Comparison of ENCODE assay signal across 29 mouse cellular contexts in genomic region chr11:88264889-88265288, GRCm38 (mm10). TPM values are rescaled to one million over a fixed set of nuclear protein-coding genes. Genes with fewer than 3 reads are reported as not detected.
A peak's percentile ranks its signal among the peaks of the same experiment; 100 is the strongest.
DNase-seq lines count a peak whose midpoint lies in the region; ATAC-seq lines count a peak whose summit lies in the region.
"Had no signal": no experiment of that assay in that cellular context is flagged by ENCODE, and none has a peak within 500 bp of the region (broad histone marks: within the 10 kb centered on the region; RNA-seq: fewer than 3 reads in every experiment).

No protein-coding gene starts in this region.

- H3K9me3 ChIP-seq in hindbrain, embryonic 10.5 days: peaks cover 2% of the 10 kb centered on the region
- H3K9me3 ChIP-seq in hindbrain, embryonic 16.5 days (ENCODE audit: control insufficient read depth, low read length): no peaks in the 10 kb centered on the region
- no peaks in the 10 kb centered on the region; the same call in 1 of the 2 replicates for H3K9me3 ChIP-seq in kidney, embryonic 15.5 days (replicated peaks)
- peaks cover 2% of the 10 kb centered on the region; the same call in 1 of the 2 replicates for H3K9me3 ChIP-seq in midbrain, embryonic 11.5 days (ENCODE audit: control insufficient read depth, low read length)
- no peaks in the 10 kb centered on the region for H3K9me3 ChIP-seq in midbrain, embryonic 16.5 days (replicated peaks; ENCODE audit: control insufficient read depth, low read length, poor library complexity, severe bottlenecking)
- H3K9me3 ChIP-seq: forebrain, embryonic 13.5 days; stomach, embryonic 15.5 days had no signal

- no peak overlapping the region for H3K4me3 ChIP-seq in hindbrain, embryonic 10.5 days
- no peak overlapping the region for H3K4me3 ChIP-seq in hindbrain, embryonic 16.5 days (ENCODE audit: low read length)
- H3K4me3 ChIP-seq in kidney, embryonic 15.5 days (replicated peaks): no peak overlapping the region
- no peak overlapping the region for H3K4me3 ChIP-seq in midbrain, embryonic 11.5 days (ENCODE audit: low read depth, low read length)
- H3K4me3 ChIP-seq in midbrain, embryonic 16.5 days (ENCODE audit: low read depth, low read length): no peak overlapping the region
- H3K4me3 ChIP-seq: forebrain, embryonic 13.5 days; layer of hippocampus, adult 2 months; left cerebral cortex, adult 2 months; liver, embryonic 12.5 days; megakaryocyte, embryonic 14.5 days; stomach, embryonic 15.5 days had no signal

- DNase-seq in hindbrain, embryonic 10.5 days (ENCODE audit: low spot score): no peak
- no peak for DNase-seq in kidney, adult 11 months
- no peak for DNase-seq in midbrain, embryonic 11.5 days (ENCODE audit: low spot score, missing footprints)
- no peak for DNase-seq in thymus, postnatal 36 days
- DNase-seq: adrenal gland, adult 8-10 months; cerebellum, adult 11 months; cerebellum, adult 9-10 months; cerebellum, postnatal 36 days; gastrocnemius, postnatal 10 days; heart, postnatal 14 days; kidney, postnatal 25 days; liver, postnatal 0 days; lung, postnatal 4 days; right cerebral cortex, postnatal 25 days had no signal

- H3K4me1 ChIP-seq in hindbrain, embryonic 10.5 days (replicated peaks): peaks cover 55% of the 10 kb centered on the region
- peaks cover 10% of the 10 kb centered on the region for H3K4me1 ChIP-seq in hindbrain, embryonic 16.5 days (ENCODE audit: control insufficient read depth, insufficient read depth, low read depth, low read length)
- peaks cover 23% of the 10 kb centered on the region for H3K4me1 ChIP-seq in kidney, embryonic 15.5 days
- H3K4me1 ChIP-seq in midbrain, embryonic 11.5 days (ENCODE audit: control insufficient read depth, insufficient read depth, low read length): peaks cover 4% of the 10 kb centered on the region; the same call in 1 of the 2 replicates
- H3K4me1 ChIP-seq in midbrain, embryonic 16.5 days (ENCODE audit: control insufficient read depth, insufficient read depth, low read length): no peaks in the 10 kb centered on the region
- H3K4me1 ChIP-seq: liver, embryonic 12.5 days; stomach, embryonic 15.5 days had no signal

- no peak overlapping the region for H3K4me2 ChIP-seq in hindbrain, embryonic 16.5 days (ENCODE audit: low read length)
- no peak overlapping the region for H3K4me2 ChIP-seq in kidney, embryonic 15.5 days
- no peak overlapping the region for H3K4me2 ChIP-seq in midbrain, embryonic 11.5 days
- H3K4me2 ChIP-seq in midbrain, embryonic 16.5 days (ENCODE audit: low read length): no peak overlapping the region
- H3K4me2 ChIP-seq: forebrain, embryonic 13.5 days; liver, embryonic 12.5 days; stomach, embryonic 15.5 days had no signal

- H3K9ac ChIP-seq in hindbrain, embryonic 16.5 days (ENCODE audit: low read depth, low read length): no peak overlapping the region
- no peak overlapping the region for H3K9ac ChIP-seq in kidney, embryonic 15.5 days
- H3K9ac ChIP-seq in midbrain, embryonic 11.5 days (ENCODE audit: low read length): no peak overlapping the region
- no peak overlapping the region for H3K9ac ChIP-seq in midbrain, embryonic 16.5 days (ENCODE audit: low read depth, low read length)
- H3K9ac ChIP-seq: forebrain, embryonic 13.5 days; liver, embryonic 12.5 days; liver, postnatal 0 days; stomach, embryonic 15.5 days had no signal

- H3K36me3 ChIP-seq in hindbrain, embryonic 10.5 days: peaks cover 2% of the 10 kb centered on the region
- no peaks in the 10 kb centered on the region for H3K36me3 ChIP-seq in hindbrain, embryonic 16.5 days (ENCODE audit: control insufficient read depth, insufficient read depth, low read length)
- H3K36me3 ChIP-seq in kidney, embryonic 15.5 days: no peaks in the 10 kb centered on the region
- no peaks in the 10 kb centered on the region; the same call in 1 of the 2 replicates for H3K36me3 ChIP-seq in midbrain, embryonic 11.5 days (ENCODE audit: control insufficient read depth, insufficient read depth, low read length)
- no peaks in the 10 kb centered on the region for H3K36me3 ChIP-seq in midbrain, embryonic 16.5 days (ENCODE audit: control insufficient read depth, insufficient read depth, low read length)
- H3K36me3 ChIP-seq: liver, embryonic 12.5 days; stomach, embryonic 15.5 days had no signal

- WGBS in hindbrain, embryonic 10.5 days: 69% methylated on average over 5 of the region's 5 CpGs
- 46% methylated on average over 5 of the region's 5 CpGs for WGBS in hindbrain, embryonic 16.5 days
- 54% methylated on average over 5 of the region's 5 CpGs for WGBS in kidney, embryonic 15.5 days
- 72% methylated on average over 5 of the region's 5 CpGs for WGBS in midbrain, embryonic 11.5 days
- 60% methylated on average over 5 of the region's 5 CpGs for WGBS in midbrain, embryonic 16.5 days

- H3K27me3 ChIP-seq in hindbrain, embryonic 10.5 days (ENCODE audit: insufficient read depth, poor library complexity, severe bottlenecking): peaks cover 4% of the 10 kb centered on the region; the same call in 1 of the 2 replicates
- no peaks in the 10 kb centered on the region for H3K27me3 ChIP-seq in hindbrain, embryonic 16.5 days (replicated peaks; ENCODE audit: control insufficient read depth, insufficient read depth, low read length)
- 0 out of 2 replicates have a peak, but pooled peaks cover 6% of the 10 kb centered on the region for H3K27me3 ChIP-seq in kidney, embryonic 15.5 days
- H3K27me3 ChIP-seq in midbrain, embryonic 11.5 days (ENCODE audit: control insufficient read depth, insufficient read depth, low read length): no peaks in the 10 kb centered on the region
- H3K27me3 ChIP-seq in midbrain, embryonic 16.5 days (ENCODE audit: control insufficient read depth, insufficient read depth, low read depth, low read length): no peaks in the 10 kb centered on the region
- H3K27me3 ChIP-seq: stomach, embryonic 15.5 days had no signal

- no peak for ATAC-seq in hindbrain, embryonic 16.5 days
- ATAC-seq in kidney, embryonic 15.5 days (replicated peaks; ENCODE audit: low FRiP score): peak; percentile 66; the same call in 1 of the 2 replicates
- no peak for ATAC-seq in midbrain, embryonic 11.5 days (ENCODE audit: low FRiP score)
- no peak for ATAC-seq in midbrain, embryonic 16.5 days
- ATAC-seq: forebrain, embryonic 13.5 days; intestine, embryonic 16.5 days; liver, embryonic 12.5 days; liver, postnatal 0 days had no signal

- H3K27ac ChIP-seq in hindbrain, embryonic 10.5 days: peak overlapping the region; percentile 75
- no peak overlapping the region for H3K27ac ChIP-seq in hindbrain, embryonic 16.5 days (ENCODE audit: low read depth, low read length)
- H3K27ac ChIP-seq in kidney, embryonic 15.5 days: peak overlapping the region; percentile 46; the same call in 1 of the 2 replicates
- H3K27ac ChIP-seq in midbrain, embryonic 11.5 days (ENCODE audit: low read depth, low read length): 0 out of 2 replicates have a peak overlapping the region, but pooled peaks have one; percentile 35
- no peak overlapping the region for H3K27ac ChIP-seq in midbrain, embryonic 16.5 days (ENCODE audit: low read length)
- H3K27ac ChIP-seq: forebrain, embryonic 13.5 days; layer of hippocampus, adult 2 months; left cerebral cortex, adult 2 months; liver, embryonic 12.5 days; stomach, embryonic 15.5 days had no signal

RNA-seq across cellular contexts. Expression of gene Ccdc182, which starts 29.0 kb away (rescaled TPM):
- polyA plus RNA-seq in hindbrain, embryonic 10.5 days (2016; fragmentation: Nextera tagmentation; extraction: Ambion mirVana): 7.9 and 11.8 TPM in 2 replicates
- polyA plus RNA-seq in hindbrain, embryonic 16.5 days (2015; fragmentation: Nextera tagmentation; extraction: Ambion mirVana): 0.13 TPM in 1 of 2 replicates, not detected in the other
- polyA plus RNA-seq in kidney, embryonic 15.5 days (2015; fragmentation: Nextera tagmentation; extraction: Ambion mirVana): 3.1 and 3.7 TPM in 2 replicates
- polyA plus RNA-seq in midbrain, embryonic 11.5 days (2014; fragmentation: Nextera tagmentation; extraction: Ambion mirVana): 9.1 and 9.5 TPM in 2 replicates
- polyA plus RNA-seq in midbrain, embryonic 16.5 days (2015; fragmentation: Nextera tagmentation; extraction: Ambion mirVana): 0.17 TPM in 1 of 2 replicates, not detected in the other
- polyA plus RNA-seq: C2C12; gonadal fat pad, adult 2 months; heart, embryonic 14.5 days; intestine, embryonic 16.5 days; liver, postnatal 0 days; lung, embryonic 16.5 days; stomach, embryonic 15.5 days; urinary bladder, adult 2 months had no signal

Comparison
In these comparisons a context has a peak if more than half of its experiments do, and no peak if none do; other contexts are left out.
1. H3K27ac ChIP-seq: peak in hindbrain, embryonic 10.5 days (single experiment), kidney, embryonic 15.5 days (single experiment) and midbrain, embryonic 11.5 days (single experiment); none in hindbrain, embryonic 16.5 days (single experiment) and midbrain, embryonic 16.5 days (single experiment).